Mouse (Mus musculus): ENCODE data around the gene Schip1. TPM values are rescaled to one million over a fixed set of nuclear protein-coding genes. Genes with fewer than 3 reads are reported as not detected.

Gene Schip1
- polyA plus RNA-seq, 1 experiment = 10.6 TPM

GRCm38 (mm10) chr3:68621971-68622370 is 557.4 kb downstream of the Schip1 start:
- TF ChIP-seq POLR2A (IDR thresholded peaks at IDR 0.05; ENCODE audit: low read depth, low read length) (no peak), CTCF (conservative IDR thresholded peaks at IDR 0.05; ENCODE audit: insufficient read depth, insufficient read length, low read depth, low read length) (no peak)
- H3K36me3 ChIP-seq (ENCODE audit: control insufficient read depth, insufficient read depth, low read length) = no peaks in the 10 kb centered on the region; the same call in 1 of the 2 replicates
- peaks cover 7% of the 10 kb centered on the region; the same call in 1 of the 2 replicates for H3K4me1 ChIP-seq (ENCODE audit: control insufficient read depth, insufficient read depth, low read length)
- WGBS = 97% methylated on average over 3 of the region's 3 CpGs
- no peaks in the 10 kb centered on the region for H3K27me3 ChIP-seq (replicated peaks; ENCODE audit: control insufficient read depth, insufficient read depth, low read length)
- no peak overlapping the region for H3K27ac ChIP-seq (ENCODE audit: insufficient read depth, low read depth, low read length)
- H3K4me3 ChIP-seq (ENCODE audit: insufficient read depth, low read depth, low read length) = no peak overlapping the region
- no peak for DNase-seq

- H3K27ac ChIP-seq (ENCODE audit: insufficient read depth, low read depth, low read length) = no peak overlapping the region
- H3K4me3 ChIP-seq (ENCODE audit: insufficient read depth, low read depth, low read length) = no peak overlapping the region
- H3K36me3 ChIP-seq (ENCODE audit: control insufficient read depth, insufficient read depth, low read length) = no peaks in the 10 kb centered on the region; the same call in 1 of the 2 replicates
- DNase-seq = no peak
- 89% methylated on average over 5 of the region's 5 CpGs for WGBS
- peaks cover under 1% of the 10 kb centered on the region; the same call in 1 of the 2 replicates for H3K4me1 ChIP-seq (ENCODE audit: control insufficient read depth, insufficient read depth, low read length)
- TF ChIP-seq CTCF (conservative IDR thresholded peaks at IDR 0.05; ENCODE audit: insufficient read depth, insufficient read length, low read depth, low read length) = no peak
- no peak for TF ChIP-seq POLR2A (IDR thresholded peaks at IDR 0.05; ENCODE audit: low read depth, low read length)
- H3K27me3 ChIP-seq (replicated peaks; ENCODE audit: control insufficient read depth, insufficient read depth, low read length) = no peaks in the 10 kb centered on the region
These were observed 558.4 kb downstream of the Schip1 start for GRCm38 (mm10) chr3:68623036-68623435.

DNA sequence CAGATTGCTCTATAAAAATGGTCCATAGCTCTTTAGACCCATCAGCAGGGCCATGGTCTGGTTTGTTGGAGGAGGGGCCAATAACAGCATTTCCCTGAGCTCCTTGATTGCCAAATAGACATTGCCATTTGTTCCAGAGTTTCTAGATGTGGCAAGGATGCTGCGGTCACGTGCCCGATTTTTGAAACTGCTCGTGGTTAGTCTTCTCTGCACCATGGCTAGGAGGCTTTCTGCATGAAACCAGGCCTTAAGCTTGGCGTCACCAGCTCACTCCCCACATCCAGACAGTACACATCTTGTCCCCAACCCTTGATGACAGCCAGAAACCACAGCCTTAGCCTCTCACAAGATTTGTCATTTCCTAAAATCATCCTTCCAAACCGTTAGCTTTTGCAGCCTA is 559.9 kb downstream of the Schip1 start:
- Histone ChIP-seq H3K36me3 (ENCODE audit: control insufficient read depth, insufficient read depth, low read length) (no peaks in the 10 kb centered on the region; the same call in 1 of the 2 replicates), H3K27me3 (replicated peaks; ENCODE audit: control insufficient read depth, insufficient read depth, low read length) (no peaks in the 10 kb centered on the region), H3K4me3 (ENCODE audit: insufficient read depth, low read depth, low read length) (no peak overlapping the region), H3K4me1 (ENCODE audit: control insufficient read depth, insufficient read depth, low read length) (no peaks in the 10 kb centered on the region), H3K27ac (ENCODE audit: insufficient read depth, low read depth, low read length) (no peak overlapping the region)
- 86% methylated on average over 6 of the region's 6 CpGs for WGBS
- no peak for DNase-seq
- TF ChIP-seq CTCF (conservative IDR thresholded peaks at IDR 0.05; ENCODE audit: insufficient read depth, insufficient read length, low read depth, low read length) (no peak), POLR2A (IDR thresholded peaks at IDR 0.05; ENCODE audit: low read depth, low read length) (no peak)

- DNase-seq = no peak
- H3K4me3 ChIP-seq (ENCODE audit: insufficient read depth, low read depth, low read length) = no peak overlapping the region
- no peaks in the 10 kb centered on the region; the same call in 1 of the 2 replicates for H3K36me3 ChIP-seq (ENCODE audit: control insufficient read depth, insufficient read depth, low read length)
- H3K27me3 ChIP-seq (replicated peaks; ENCODE audit: control insufficient read depth, insufficient read depth, low read length) = no peaks in the 10 kb centered on the region
- no peak overlapping the region for H3K27ac ChIP-seq (ENCODE audit: insufficient read depth, low read depth, low read length)
- 83% methylated on average over 4 of the region's 4 CpGs for WGBS
- TF ChIP-seq CTCF (conservative IDR thresholded peaks at IDR 0.05; ENCODE audit: insufficient read depth, insufficient read length, low read depth, low read length) (no peak), POLR2A (IDR thresholded peaks at IDR 0.05; ENCODE audit: low read depth, low read length) (no peak)
- H3K4me1 ChIP-seq (ENCODE audit: control insufficient read depth, insufficient read depth, low read length) = no peaks in the 10 kb centered on the region
These were observed 565.7 kb downstream of the Schip1 start for GRCm38 (mm10) chr3:68630261-68630660.

DNA sequence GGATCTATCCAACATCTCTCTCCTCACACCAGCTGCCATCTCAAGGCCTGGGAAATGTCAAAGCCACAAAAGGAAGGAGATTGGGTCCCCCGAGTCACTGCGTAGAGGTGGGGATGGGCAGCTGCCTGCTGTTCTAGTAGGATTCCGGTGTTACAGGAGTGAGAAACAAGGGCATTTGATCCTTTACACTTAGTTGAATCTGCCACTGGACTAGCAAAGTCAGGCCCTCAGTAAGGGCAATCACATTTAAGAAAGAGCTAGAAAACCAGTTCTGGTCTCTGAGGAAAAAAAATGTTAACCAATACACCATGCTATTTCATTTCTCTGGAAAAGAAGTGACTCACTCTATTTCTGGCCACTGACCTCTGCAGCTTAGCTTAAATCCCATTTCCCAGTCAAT is 566.2 kb downstream of the Schip1 start:
- Histone ChIP-seq H3K27ac (ENCODE audit: insufficient read depth, low read depth, low read length) (no peak overlapping the region), H3K4me1 (ENCODE audit: control insufficient read depth, insufficient read depth, low read length) (no peaks in the 10 kb centered on the region), H3K27me3 (replicated peaks; ENCODE audit: control insufficient read depth, insufficient read depth, low read length) (no peaks in the 10 kb centered on the region), H3K4me3 (ENCODE audit: insufficient read depth, low read depth, low read length) (no peak overlapping the region), H3K36me3 (ENCODE audit: control insufficient read depth, insufficient read depth, low read length) (no peaks in the 10 kb centered on the region)
- WGBS = 63% methylated on average over 3 of the region's 3 CpGs
- DNase-seq = no peak
- no peak for TF ChIP-seq CTCF (conservative IDR thresholded peaks at IDR 0.05; ENCODE audit: insufficient read depth, insufficient read length, low read depth, low read length)
- no peak for TF ChIP-seq POLR2A (IDR thresholded peaks at IDR 0.05; ENCODE audit: low read depth, low read length)

- DNase-seq = no peak
- no peaks in the 10 kb centered on the region; the same call in 1 of the 2 replicates for H3K27me3 ChIP-seq (replicated peaks; ENCODE audit: control insufficient read depth, insufficient read depth, low read length)
- no peak overlapping the region for H3K27ac ChIP-seq (ENCODE audit: insufficient read depth, low read depth, low read length)
- H3K4me3 ChIP-seq (ENCODE audit: insufficient read depth, low read depth, low read length) = no peak overlapping the region
- no peaks in the 10 kb centered on the region for H3K4me1 ChIP-seq (ENCODE audit: control insufficient read depth, insufficient read depth, low read length)
- WGBS = 72% methylated on average over 3 of the region's 3 CpGs
- H3K36me3 ChIP-seq (ENCODE audit: control insufficient read depth, insufficient read depth, low read length) = no peaks in the 10 kb centered on the region
- TF ChIP-seq CTCF (conservative IDR thresholded peaks at IDR 0.05; ENCODE audit: insufficient read depth, insufficient read length, low read depth, low read length) = no peak
- TF ChIP-seq POLR2A (IDR thresholded peaks at IDR 0.05; ENCODE audit: low read depth, low read length) = no peak
These were observed 568.1 kb downstream of the Schip1 start for GRCm38 (mm10) chr3:68632714-68633113.

DNA sequence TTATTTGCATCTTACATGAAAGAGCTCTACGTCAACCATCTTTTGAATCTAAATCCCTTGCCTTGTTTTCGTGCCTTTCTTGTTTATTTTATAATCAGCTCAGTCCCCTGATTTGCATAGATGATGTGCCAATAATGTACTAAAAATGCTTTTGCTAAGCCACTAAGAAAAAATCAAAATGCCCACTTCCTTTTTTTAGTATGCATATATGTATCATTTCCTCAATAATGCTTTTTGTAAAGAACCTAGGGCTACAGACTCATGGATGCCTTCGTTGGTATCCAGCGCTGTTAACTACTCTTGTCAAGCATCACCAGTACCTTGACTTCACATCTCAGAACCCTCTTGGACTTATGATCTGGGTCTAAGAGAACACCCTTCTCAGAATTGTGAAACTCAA is 569.0 kb downstream of the Schip1 start:
- TF ChIP-seq POLR2A (IDR thresholded peaks at IDR 0.05; ENCODE audit: low read depth, low read length) (no peak), CTCF (conservative IDR thresholded peaks at IDR 0.05; ENCODE audit: insufficient read depth, insufficient read length, low read depth, low read length) (no peak)
- no peak for DNase-seq
- no peaks in the 10 kb centered on the region for H3K4me1 ChIP-seq (ENCODE audit: control insufficient read depth, insufficient read depth, low read length)
- WGBS = 93% methylated on average over 4 of the region's 4 CpGs
- no peaks in the 10 kb centered on the region for H3K36me3 ChIP-seq (ENCODE audit: control insufficient read depth, insufficient read depth, low read length)
- no peaks in the 10 kb centered on the region; the same call in 1 of the 2 replicates for H3K27me3 ChIP-seq (replicated peaks; ENCODE audit: control insufficient read depth, insufficient read depth, low read length)
- H3K4me3 ChIP-seq (ENCODE audit: insufficient read depth, low read depth, low read length) = no peak overlapping the region
- no peak overlapping the region for H3K27ac ChIP-seq (ENCODE audit: insufficient read depth, low read depth, low read length)

Data from kidney, adult 2 months (tissue).